Mouse (Mus musculus) myocyte (in vitro differentiated cells): ENCODE measurements around the gene Pdia4.
A peak's percentile ranks its signal among the peaks of the same experiment; 100 is the strongest.

ENCODE experiments used
- CEBPB ChIP-seq: IDR thresholded peaks from 2 replicates; pipeline ENCODE4 v1.6.1; 2011; ENCODE audit warnings: mild to moderate bottlenecking, moderate library complexity; ENCODE audit not compliant: poor library complexity, insufficient read depth, severe bottlenecking
- E2F4 ChIP-seq: IDR thresholded peaks from one replicate; pipeline ENCODE4 v1.6.1; 2011; ENCODE audit warnings: mild to moderate bottlenecking, control low read depth, moderate library complexity; ENCODE audit not compliant: insufficient read depth
- MAX ChIP-seq: IDR thresholded peaks from one replicate; pipeline ENCODE4 v1.6.1; 2011; ENCODE audit warnings: low read depth, mild to moderate bottlenecking, control low read depth
- MYOD1 ChIP-seq, 3 experiments: IDR thresholded peaks; one replicate each; pipeline ENCODE4 v1.6.1; 2011; ENCODE audit warnings: control low read depth in 2 of 3, low read depth in 2 of 3, mild to moderate bottlenecking in 2 of 3, moderate library complexity in 1 of 3; ENCODE audit not compliant: insufficient read length in 2 of 3, control insufficient read depth in 1 of 3
- MYOG ChIP-seq, 3 experiments: IDR thresholded peaks; one replicate each; pipeline ENCODE4 v1.6.1; 2011; ENCODE audit warnings: control low read depth in 2 of 3, low read depth in 2 of 3, mild to moderate bottlenecking in 2 of 3; ENCODE audit not compliant: insufficient read length in 2 of 3, control insufficient read depth in 1 of 3, insufficient read depth in 1 of 3
- POLR2A ChIP-seq: IDR thresholded peaks from one replicate; pipeline ENCODE4 v1.6.1; 2011; ENCODE audit warnings: low read depth, mild to moderate bottlenecking, control low read depth, moderate library complexity; ENCODE audit not compliant: insufficient read length
- POLR2AphosphoS2 ChIP-seq: IDR thresholded peaks from one replicate; pipeline ENCODE4 v1.6.1; 2011; ENCODE audit warnings: low read depth, control low read depth; ENCODE audit not compliant: insufficient read length
- SRF ChIP-seq: IDR thresholded peaks from one replicate; pipeline ENCODE4 v1.6.1; 2011; ENCODE audit warnings: low read depth; ENCODE audit not compliant: control insufficient read depth, insufficient read length
- TCF12 ChIP-seq: IDR thresholded peaks from one replicate; pipeline ENCODE4 v1.6.1; 2011; ENCODE audit warnings: mild to moderate bottlenecking, control low read depth; ENCODE audit not compliant: poor library complexity, insufficient read depth, severe bottlenecking
- TCF3 ChIP-seq: IDR thresholded peaks from one replicate; pipeline ENCODE4 v1.6.1; 2011; ENCODE audit warnings: low read depth, control low read depth; ENCODE audit not compliant: insufficient read length
- USF1 ChIP-seq: IDR thresholded peaks from one replicate; pipeline ENCODE4 v1.6.1; 2011; ENCODE audit warnings: low read depth, mild to moderate bottlenecking, control low read depth, moderate library complexity

DNA sequence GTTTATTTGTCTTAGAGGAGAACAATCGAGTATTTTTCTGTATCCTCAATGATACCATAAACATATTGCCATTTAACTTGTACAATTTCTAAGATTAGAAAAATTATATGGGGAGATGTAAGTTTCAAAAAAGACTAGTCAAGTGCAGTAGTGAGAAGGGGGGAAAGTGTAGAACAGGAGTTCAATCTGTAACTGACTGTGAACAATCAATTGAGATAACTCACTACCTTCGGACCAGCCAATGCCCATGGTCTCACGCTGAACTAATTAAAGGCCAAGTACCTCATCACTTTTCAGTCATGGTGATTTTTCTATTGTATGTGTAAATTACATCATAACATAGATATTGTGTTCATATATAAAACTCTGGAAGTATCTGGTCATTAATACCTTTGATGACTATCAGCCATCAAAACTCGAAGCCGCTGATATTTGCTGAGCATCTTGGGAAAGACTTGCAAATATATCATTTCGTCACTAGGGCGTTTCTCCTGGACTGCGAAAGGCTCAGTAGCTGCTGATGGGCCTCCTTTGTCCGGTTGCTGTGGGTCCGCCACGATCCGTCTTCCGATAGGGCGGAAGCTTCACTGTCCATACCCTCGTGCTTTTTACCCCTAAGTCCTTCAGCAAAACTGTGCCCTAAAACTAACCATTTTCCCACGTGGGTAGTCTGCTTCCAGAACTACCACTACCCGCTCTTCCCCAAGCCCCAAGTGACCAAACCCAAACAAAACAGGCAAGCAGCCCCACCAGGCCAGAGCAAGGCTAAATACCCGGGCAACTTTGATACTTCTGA lies 25.1 kb downstream of the Pdia4 start:
- TF ChIP-seq USF1 (no peak), E2F4 (no peak), SRF (no peak), TCF3 (no peak), CEBPB (no peak), MAX (no peak), MYOD1 (IDR thresholded peaks at IDR 0.05; ENCODE audit: control insufficient read depth in 1 of 3, insufficient read length in 2 of 3, low read depth in 2 of 3) (no peak), POLR2A (peak; percentile 95), TCF12 (no peak), MYOG (IDR thresholded peaks at IDR 0.05; ENCODE audit: control insufficient read depth in 1 of 3, insufficient read depth in 1 of 3, insufficient read length in 2 of 3, low read depth in 2 of 3) (no peak), POLR2AphosphoS2 (peak; percentile 99)
